Mouse (Mus musculus): ENCODE data around the gene Aldh3b2. TPM values are rescaled to one million over a fixed set of nuclear protein-coding genes. Genes with fewer than 3 reads are reported as not detected.

Gene Aldh3b2
- polyA plus RNA-seq, 1 experiment from 2014 or later: 0.05 TPM

DNA sequence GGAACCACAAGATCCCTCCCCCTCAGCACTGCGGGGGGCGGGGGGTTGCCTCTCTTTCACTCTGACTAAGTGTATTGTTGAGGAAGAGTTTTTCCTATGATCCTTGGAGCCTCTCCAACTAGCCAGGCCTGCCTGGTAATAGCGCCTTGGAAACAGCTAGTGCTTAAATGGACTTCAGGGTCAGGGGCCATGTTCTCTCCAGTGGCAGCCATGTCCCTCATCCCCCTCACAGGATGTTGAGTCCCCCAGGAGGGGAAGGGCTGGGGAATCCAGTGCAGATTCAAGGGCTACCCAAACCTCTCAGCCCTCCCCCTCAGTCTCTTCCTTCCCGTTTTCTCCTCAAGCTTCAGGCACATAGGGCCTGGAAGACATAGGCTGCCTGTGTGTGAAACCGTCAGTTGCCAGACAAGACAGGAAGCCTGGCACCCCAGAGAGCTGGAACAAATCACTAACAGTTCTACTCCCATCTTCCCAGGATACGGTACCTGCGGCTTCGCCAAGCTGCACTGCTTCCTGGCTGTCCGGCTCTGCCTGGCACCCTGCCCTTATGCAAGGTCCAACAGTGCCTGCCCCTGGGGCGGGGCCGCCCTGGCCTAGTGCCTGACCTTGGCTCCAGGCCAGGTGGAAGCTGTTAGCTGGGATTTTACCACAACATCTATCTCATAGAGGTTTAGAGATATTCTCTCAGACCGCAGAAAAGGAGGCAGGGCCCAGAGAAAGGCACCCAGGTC lies 42.8 kb upstream of the Aldh3b2 start, which contains the start of gene Aldh3b1:
Gene Aldh3b1, minus strand, starts transcription at position 598 of the 731 bp plus-strand sequence.
- ChIA-PET CTCF (interaction anchor here (0.9 to 1.5 kb wide), 2 partner anchors 17 to 83 kb away, joined by 3 to 4 read pairs; partner anchors contain the start of gene Ndufv1), POLR2A (interaction anchor here (0.7 to 0.9 kb wide), 2 partner anchors 71 to 112 kb away, joined by 3 to 4 read pairs; no protein-coding TSS in a partner anchor)
- no peaks in the 10 kb centered on the region for H3K27me3 ChIP-seq
- TF ChIP-seq CTCF (IDR thresholded peaks at IDR 0.05): no peak
- in situ Hi-C loops (cut with MboI; ENCODE audit: low pct_unique_long_range_greater_than_20kb): no loop called here
- DNase-seq (ENCODE audit: low read depth, low spot score) (peak; percentile 43), ATAC-seq (peak; percentile 29)

DNA sequence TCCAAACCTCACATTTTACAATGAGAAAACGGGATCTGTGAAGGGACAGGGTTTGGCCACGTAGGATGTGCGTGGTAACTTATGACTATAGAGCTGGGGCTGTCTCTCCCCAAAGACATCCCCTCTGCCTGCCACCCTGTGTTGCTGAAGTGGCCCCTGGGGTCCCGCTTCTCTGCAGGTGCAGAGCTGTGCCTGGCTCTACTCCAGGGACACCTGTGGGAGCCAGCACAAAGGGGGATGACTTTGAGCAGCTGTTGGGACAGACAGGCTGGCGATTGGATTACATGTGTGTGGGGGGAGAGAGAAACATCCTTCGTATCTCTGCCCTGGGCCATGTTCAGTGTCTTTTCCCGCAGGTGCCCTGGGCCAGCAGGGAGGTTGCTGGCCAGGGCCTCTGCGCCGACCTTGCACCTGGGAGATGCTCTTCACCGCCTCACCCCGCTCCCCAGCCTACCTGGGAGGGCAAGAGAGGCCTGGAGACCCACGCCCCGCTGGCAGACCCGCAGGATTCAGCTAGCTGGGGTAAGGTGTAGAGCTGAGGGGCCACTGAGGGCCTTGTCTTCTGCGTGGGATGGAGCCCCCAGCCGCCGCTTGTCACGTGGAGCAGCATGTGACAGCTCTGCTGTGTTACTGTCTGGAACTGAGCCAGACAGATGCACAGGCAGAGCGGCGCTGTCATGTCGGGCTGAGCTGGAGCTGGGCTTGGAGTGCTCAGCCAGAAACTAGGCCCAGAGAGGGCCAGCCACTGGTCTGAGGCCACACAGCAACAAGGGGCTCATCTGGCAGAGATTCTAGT lies 41.7 kb upstream of the Aldh3b2 start:
- DNase-seq (ENCODE audit: low read depth, low spot score): no peak
- in situ Hi-C loops (cut with MboI; ENCODE audit: low pct_unique_long_range_greater_than_20kb): no loop called here
- TF ChIP-seq CTCF (IDR thresholded peaks at IDR 0.05): no peak
- POLR2A ChIA-PET: no interaction called here
- no peaks in the 10 kb centered on the region for H3K27me3 ChIP-seq
- ATAC-seq: no peak
- CTCF ChIA-PET: interaction anchor here (1.5 kb wide), 1 partner anchor 82 kb away, joined by 3 read pairs; the partner anchor contains the start of gene Ndufv1

DNA sequence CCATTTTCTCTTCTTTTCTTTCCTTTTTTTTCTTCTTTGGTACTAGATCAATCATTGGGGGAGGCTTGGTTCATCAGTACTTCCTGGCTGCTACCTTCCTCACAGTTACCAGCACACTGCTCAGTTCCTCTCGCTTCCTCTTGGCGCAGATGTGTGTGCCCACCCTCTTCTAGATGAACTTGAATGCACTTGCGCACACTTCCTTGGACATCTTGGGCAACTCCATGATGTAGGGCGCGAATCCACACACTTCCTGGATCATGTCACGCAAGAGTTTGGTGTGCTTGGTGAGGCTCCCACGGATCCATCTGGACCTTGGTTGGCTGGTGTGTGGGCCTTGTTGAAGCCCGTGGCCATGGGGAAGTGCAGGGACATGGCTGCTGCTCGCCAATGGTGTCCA lies 40.4 kb upstream of the Aldh3b2 start:
- DNase-seq (ENCODE audit: low read depth, low spot score) (no peak), ATAC-seq (no peak)
- no peaks in the 10 kb centered on the region for H3K27me3 ChIP-seq
- POLR2A ChIA-PET: no interaction called here
- CTCF ChIA-PET: interaction anchor here (1.4 kb wide), 1 partner anchor 15 kb away, joined by 3 read pairs; no protein-coding TSS in a partner anchor
- in situ Hi-C loops (cut with MboI; ENCODE audit: low pct_unique_long_range_greater_than_20kb): no loop called here
- no peak for TF ChIP-seq CTCF (IDR thresholded peaks at IDR 0.05)

DNA sequence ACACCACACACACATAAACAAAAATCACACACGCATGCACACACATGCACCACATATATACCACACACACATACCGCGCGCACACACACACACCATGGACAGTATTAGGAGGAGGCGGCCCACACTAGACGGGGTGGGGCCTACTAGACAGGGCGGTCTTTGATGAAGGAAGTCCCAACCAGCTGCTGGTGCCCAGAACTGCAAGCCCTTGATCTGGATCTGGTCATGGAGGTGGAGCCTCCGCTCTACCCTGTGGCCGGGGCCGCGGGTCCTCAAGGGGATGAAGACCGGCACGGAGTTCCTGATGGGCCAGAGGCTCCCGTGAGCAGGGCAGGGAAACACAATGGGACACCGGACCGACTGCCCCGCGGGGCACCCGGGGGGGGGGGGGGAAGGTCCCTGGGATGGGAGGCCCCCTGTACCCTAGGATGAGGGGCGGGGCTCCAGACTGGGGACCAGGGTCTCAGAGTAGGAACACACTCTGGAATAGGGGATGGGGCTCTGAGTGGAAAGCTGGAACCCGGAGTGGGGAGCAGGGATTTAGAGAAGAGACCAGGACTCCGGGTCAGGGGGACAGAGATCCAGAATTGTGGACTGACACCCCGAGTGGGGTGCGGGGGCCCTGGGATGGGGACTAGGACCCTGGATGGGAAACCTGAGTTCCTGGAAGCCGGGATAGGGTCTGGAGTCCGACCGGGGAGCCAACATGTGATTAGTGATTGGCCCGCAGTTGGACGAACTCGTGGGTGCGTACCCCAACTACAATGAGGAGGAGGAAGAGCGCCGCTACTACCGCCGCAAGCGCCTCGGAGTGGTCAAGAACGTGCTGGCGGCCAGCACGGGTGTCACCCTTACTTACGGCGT lies 36.9 kb upstream of the Aldh3b2 start, which contains the start of gene Unc93b1:
Gene Unc93b1, plus strand, starts transcription at position 155 of the 864 bp plus-strand sequence.
- ATAC-seq (no peak), DNase-seq (ENCODE audit: low read depth, low spot score) (no peak)
- CTCF ChIA-PET: no interaction called here
- POLR2A ChIA-PET: no interaction called here
- in situ Hi-C loops (cut with MboI; ENCODE audit: low pct_unique_long_range_greater_than_20kb): no loop called here
- no peaks in the 10 kb centered on the region for H3K27me3 ChIP-seq
- TF ChIP-seq CTCF (IDR thresholded peaks at IDR 0.05): no peak

DNA sequence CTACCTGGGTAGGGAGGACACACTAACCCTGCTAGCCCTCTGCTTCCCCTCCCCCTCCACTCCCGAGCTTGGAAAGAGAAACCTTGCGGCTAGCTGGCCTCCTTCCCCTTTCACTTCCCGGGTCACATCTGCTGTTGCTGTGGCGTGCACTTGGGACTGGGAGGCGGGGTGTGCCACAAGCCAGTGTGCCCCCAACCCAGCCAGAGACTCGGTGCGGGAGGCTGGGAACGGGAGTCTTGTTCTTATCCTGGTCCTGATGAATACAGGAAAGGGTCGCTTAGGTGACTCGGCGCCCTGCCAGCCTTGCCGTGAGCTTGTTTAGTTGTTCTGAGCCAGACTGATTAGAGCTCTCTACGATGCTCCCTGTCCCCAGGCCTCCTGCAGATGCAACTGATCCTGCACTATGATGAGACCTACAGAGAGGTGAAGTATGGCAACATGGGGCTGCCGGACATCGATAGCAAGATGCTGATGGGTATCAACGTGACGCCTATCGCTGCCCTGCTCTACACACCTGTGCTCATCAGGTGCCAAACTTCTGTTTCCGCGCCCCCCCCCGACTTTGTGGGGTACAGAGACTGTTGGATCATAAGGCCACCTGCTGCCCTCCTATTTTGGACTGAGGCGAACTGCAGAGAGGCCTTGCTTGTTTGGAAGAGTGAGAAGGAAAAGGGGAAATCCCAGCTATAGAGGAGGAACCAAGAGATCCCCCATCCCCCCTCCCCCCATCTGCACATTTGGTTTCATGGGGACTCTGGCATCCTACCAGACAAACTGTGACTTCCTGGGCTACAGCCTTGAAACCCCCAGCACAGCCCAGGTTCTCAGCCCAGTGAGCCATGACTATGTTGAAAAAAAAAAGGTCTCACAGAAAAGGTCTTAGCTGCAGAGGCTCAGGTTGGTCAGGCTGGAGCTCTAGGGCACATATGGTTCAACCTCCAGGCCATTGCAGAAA lies 36.0 kb upstream of the Aldh3b2 start:
- ATAC-seq: no peak

DNA sequence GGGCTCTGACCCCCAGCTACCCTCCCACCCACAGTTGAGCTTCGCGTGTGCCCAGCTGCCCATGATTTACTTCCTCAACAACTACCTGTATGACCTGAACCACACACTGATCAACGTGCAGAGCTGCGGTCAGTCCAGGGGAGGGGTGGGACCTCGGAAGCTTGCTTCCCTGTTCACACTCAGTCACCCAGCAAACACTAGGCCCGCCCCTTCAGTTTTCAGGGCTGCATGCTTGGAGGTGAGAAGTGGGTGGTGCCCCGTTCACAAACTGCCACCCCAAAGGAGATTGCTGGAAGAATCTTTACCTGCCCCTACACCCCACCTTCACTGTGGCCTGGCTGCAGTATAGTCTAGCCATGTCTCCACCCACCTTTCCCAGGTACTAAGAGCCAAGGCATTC lies 29.8 kb upstream of the Aldh3b2 start:
- ChIA-PET CTCF (interaction anchor here (0.9 kb wide), 1 partner anchor 16 kb away, joined by 3 read pairs; no protein-coding TSS in a partner anchor), POLR2A (no interaction called here)
- in situ Hi-C loops (cut with MboI; ENCODE audit: low pct_unique_long_range_greater_than_20kb): no loop called here
- no peak for TF ChIP-seq CTCF (IDR thresholded peaks at IDR 0.05)
- DNase-seq (ENCODE audit: low read depth, low spot score): no peak
- H3K27me3 ChIP-seq: peaks cover 4% of the 10 kb centered on the region
- no peak for ATAC-seq

More for the DNA sequence above, 36.0 kb upstream of the Aldh3b2 start:
- in situ Hi-C loops (cut with MboI; ENCODE audit: low pct_unique_long_range_greater_than_20kb): no loop called here
- no peak for DNase-seq (ENCODE audit: low read depth, low spot score)
- no peaks in the 10 kb centered on the region for H3K27me3 ChIP-seq
- ChIA-PET CTCF (interaction anchor here (1.2 to 1.9 kb wide), 2 partner anchors 10 to 25 kb away, joined by 3 to 4 read pairs; no protein-coding TSS in a partner anchor), POLR2A (interaction anchor here (1.1 kb wide), 1 partner anchor 32 kb away, joined by 3 read pairs; no protein-coding TSS in a partner anchor)
- no peak for TF ChIP-seq CTCF (IDR thresholded peaks at IDR 0.05)

DNA sequence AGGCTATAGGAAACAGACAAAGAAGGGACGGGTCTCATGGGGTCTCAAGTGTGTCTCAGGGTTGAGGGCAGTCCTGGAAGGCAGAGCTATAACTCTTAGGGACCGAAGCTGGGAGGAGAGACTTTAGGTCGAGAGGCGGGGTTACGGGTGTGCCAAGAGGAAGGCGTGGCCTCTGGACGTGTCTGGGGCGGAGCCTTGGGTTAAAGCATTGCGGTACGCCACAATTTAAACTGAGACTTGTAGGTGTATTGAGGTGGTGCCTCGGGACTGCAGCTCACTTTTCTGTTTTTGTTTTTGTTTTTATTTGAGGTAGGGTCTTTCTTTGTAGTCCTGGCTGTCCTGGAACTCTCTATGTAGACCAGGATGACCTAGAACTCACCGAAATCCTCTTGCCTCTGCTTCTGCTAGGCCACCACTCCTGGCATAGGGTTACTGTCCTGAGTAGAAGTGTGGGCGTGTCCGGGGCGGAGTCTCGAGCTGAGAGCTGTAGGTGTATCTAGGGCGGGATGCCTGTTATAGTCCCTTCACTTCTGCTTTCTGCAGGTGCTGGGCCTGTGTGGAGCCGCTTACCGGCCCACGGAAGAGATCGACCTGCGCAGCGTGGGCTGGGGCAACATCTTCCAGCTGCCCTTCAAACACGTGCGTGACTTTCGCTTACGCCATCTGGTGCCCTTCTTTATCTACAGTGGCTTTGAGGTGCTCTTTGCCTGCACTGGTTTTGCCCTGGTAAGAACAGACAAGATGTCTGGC lies 29.0 kb upstream of the Aldh3b2 start:
- TF ChIP-seq CTCF (IDR thresholded peaks at IDR 0.05): no peak
- ChIA-PET POLR2A (no interaction called here), CTCF (interaction anchor here (0.9 kb wide), 1 partner anchor 37 kb away, joined by 3 read pairs; no protein-coding TSS in a partner anchor)
- in situ Hi-C loops (cut with MboI; ENCODE audit: low pct_unique_long_range_greater_than_20kb): no loop called here
- peaks cover 4% of the 10 kb centered on the region for H3K27me3 ChIP-seq
- DNase-seq (ENCODE audit: low read depth, low spot score) (no peak), ATAC-seq (no peak)

DNA sequence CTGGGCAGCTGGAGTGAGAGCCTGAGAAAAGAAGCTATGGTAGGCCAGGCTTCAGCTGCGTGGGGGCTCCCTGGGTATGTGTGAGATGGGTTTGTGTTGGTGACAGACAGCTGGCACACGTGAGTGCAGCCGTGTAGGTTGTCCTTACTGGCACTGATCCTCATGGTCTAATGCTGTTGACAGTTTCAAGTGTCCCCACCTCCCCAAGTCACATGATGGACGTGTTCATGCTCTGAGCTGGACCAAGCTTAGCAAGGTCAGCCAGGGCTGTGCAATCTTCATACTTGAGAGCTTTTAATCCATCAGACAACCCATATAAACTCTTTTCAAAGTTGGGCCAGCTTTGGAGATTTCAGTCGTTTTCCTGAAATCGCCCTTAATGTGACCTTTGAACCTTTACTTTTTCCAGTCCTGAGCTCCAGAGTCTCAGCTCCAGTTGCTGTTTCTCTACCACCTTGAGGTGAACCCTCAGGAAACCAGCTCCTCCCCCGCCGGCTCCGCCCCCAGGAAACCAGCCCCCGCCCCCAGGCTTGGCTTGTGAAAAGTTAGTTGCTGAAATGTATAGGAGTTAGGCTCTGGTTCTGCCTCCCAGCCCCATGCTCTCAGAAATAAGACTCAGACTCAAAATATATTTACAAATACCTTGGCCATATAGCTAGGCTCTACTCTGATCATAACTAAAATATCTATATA lies 26.1 kb upstream of the Aldh3b2 start:
- DNase-seq (ENCODE audit: low read depth, low spot score): no peak
- no peak for TF ChIP-seq CTCF (IDR thresholded peaks at IDR 0.05)
- no peak for ATAC-seq
- ChIA-PET CTCF (interaction anchor here (0.7 to 3.0 kb wide), 27 partner anchors 9 to 106 kb away, joined by 3 to 32 read pairs (median 4); partner anchors contain the start of genes Acy3, Aldh3b1, Aldh3b3 and Gm49405), POLR2A (no interaction called here)
- peaks cover 6% of the 10 kb centered on the region for H3K27me3 ChIP-seq
- in situ Hi-C loops (cut with MboI; ENCODE audit: low pct_unique_long_range_greater_than_20kb): loop anchor here (5.0 kb wide), 1 partner anchor 36 kb away; no protein-coding TSS in a partner anchor
